Mouse (Mus musculus) liver, embryonic 11.5 days (tissue): ENCODE results near the gene Dock1. TPM values are rescaled to one million over a fixed set of nuclear protein-coding genes. Genes with fewer than 3 reads are reported as not detected.
A peak's percentile ranks its signal among the peaks of the same experiment; 100 is the strongest.

ENCODE experiments used
- ATAC-seq: fragments of 200-750 bp; cut with Nextera tagmentation; replicated peaks from 2 replicates; pipeline ENCODE4 v1.8.0; 2017; ENCODE audit warnings: moderate number of reproducible peaks, mild to moderate bottlenecking, moderate TSS enrichment, moderate library complexity; ENCODE audit not compliant: low FRiP score
- DNase-seq: peaks from one replicate; pipeline ENCODE4 v3.0.0-alpha.2; 2017; ENCODE audit warnings: low spot score
- H3K27ac ChIP-seq: fragments of 300-500 bp; sonication (generic); 2 replicates; pipeline ENCODE4 v1.5.1; 2014; ENCODE audit warnings: mild to moderate bottlenecking, low read depth, low read length, control low read depth
- H3K27me3 ChIP-seq: fragments of 300-500 bp; sonication (generic); replicated peaks from 2 replicates; pipeline ENCODE4 v1.6.1; 2014; ENCODE audit warnings: low read length, mixed read lengths; ENCODE audit not compliant: control insufficient read depth, insufficient read depth
- H3K36me3 ChIP-seq: fragments of 300-500 bp; sonication (generic); 2 replicates; pipeline ENCODE4 v1.6.1; 2014; ENCODE audit warnings: mild to moderate bottlenecking, low read length, moderate library complexity, mixed read lengths; ENCODE audit not compliant: control insufficient read depth, insufficient read depth
- H3K4me1 ChIP-seq: fragments of 300-500 bp; sonication (generic); replicated peaks from 2 replicates; pipeline ENCODE4 v1.6.1; 2014; ENCODE audit warnings: low read length, mixed read lengths; ENCODE audit not compliant: control insufficient read depth, insufficient read depth
- H3K4me2 ChIP-seq: fragments of 300-500 bp; sonication (generic); 2 replicates; pipeline ENCODE4 v1.6.1; 2014; ENCODE audit warnings: mild to moderate bottlenecking, control low read depth, moderate library complexity
- H3K4me3 ChIP-seq: fragments of 300-500 bp; sonication (generic); 2 replicates; pipeline ENCODE4 v1.5.1; 2014; ENCODE audit warnings: low read depth, low read length, control low read depth
- H3K9ac ChIP-seq: fragments of 300-500 bp; sonication (generic); 2 replicates; pipeline ENCODE4 v1.6.1; 2014; ENCODE audit warnings: low read depth, low read length, control low read depth
- H3K9me3 ChIP-seq: fragments of 300-500 bp; sonication (generic); 2 replicates; pipeline ENCODE4 v1.6.1; 2016; ENCODE audit warnings: low read length, inconsistent platforms, mixed read lengths; ENCODE audit not compliant: control insufficient read depth
- WGBS: fragments of 180-500 bp; shearing (Covaris S2); extraction: QIAGEN DNeasy Blood & Tissue Kit; methylation state at CpG from one replicate; pipeline ENCODE4 v1.1.7; 2014; 5-methylcytosine and 5-hydroxymethylcytosine counted together
- polyA plus RNA-seq: library from polyadenylated mRNA; unstranded; fragments of >200 nt; fragmentation: Nextera tagmentation; extraction: Ambion mirVana; gene quantifications from 2 replicates; pipeline ENCODE4 v1.2.1, GENCODE M21; 2014

Dock1 gene
- polyA plus RNA-seq, 1 experiment from 2014 or later, result 15.9 TPM

GRCm38 (mm10) chr7:135139153-135139612, 468.7 kb downstream of the Dock1 start:
- no peaks in the 10 kb centered on the region for H3K9me3 ChIP-seq
- ATAC-seq (no peak), DNase-seq (no peak)
- 60% methylated on average over 5 of the region's 5 CpGs for WGBS
- H3K36me3 ChIP-seq, result no peaks in the 10 kb centered on the region; the same call in 1 of the 2 replicates
- H3K4me3 ChIP-seq, result no peak overlapping the region
- H3K9ac ChIP-seq, result no peak overlapping the region
- no peak overlapping the region for H3K27ac ChIP-seq
- H3K4me2 ChIP-seq, result no peak overlapping the region
- no peaks in the 10 kb centered on the region for H3K4me1 ChIP-seq
- H3K27me3 ChIP-seq, result no peaks in the 10 kb centered on the region

DNA sequence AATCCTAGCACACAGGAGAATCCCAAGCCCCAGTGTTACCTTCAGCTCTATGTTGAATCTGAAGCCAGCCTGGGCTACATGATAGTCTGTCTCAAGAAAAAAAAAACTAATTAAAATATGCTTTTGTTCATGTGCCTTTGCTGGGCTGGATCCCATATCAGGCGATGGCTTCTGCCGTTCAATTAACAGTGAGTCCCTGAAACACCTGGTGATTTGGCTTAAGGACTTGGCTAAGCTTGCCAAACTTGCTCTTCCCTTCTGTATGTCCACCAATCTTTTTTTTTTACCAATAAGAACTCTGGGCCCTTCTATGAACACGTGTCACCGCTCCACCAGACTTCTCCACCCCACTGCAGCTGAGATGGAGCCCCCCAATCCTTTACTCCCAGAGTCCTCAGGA, 474.3 kb downstream of the Dock1 start:
- no peak for DNase-seq
- 89% methylated on average over 4 of the region's 4 CpGs for WGBS
- Histone ChIP-seq H3K36me3 (peaks cover 3% of the 10 kb centered on the region; the same call in 1 of the 2 replicates), H3K27ac (no peak overlapping the region), H3K9me3 (no peaks in the 10 kb centered on the region), H3K27me3 (no peaks in the 10 kb centered on the region), H3K4me3 (no peak overlapping the region), H3K4me1 (no peaks in the 10 kb centered on the region), H3K4me2 (no peak overlapping the region), H3K9ac (no peak overlapping the region)
- no peak for ATAC-seq

GRCm38 (mm10) chr7:135150926-135151325, 480.5 kb downstream of the Dock1 start:
- 81% methylated on average over 2 of the region's 2 CpGs for WGBS
- Histone ChIP-seq H3K9ac (no peak overlapping the region), H3K9me3 (no peaks in the 10 kb centered on the region), H3K36me3 (0 out of 2 replicates have a peak, but pooled peaks cover under 1% of the 10 kb centered on the region), H3K4me1 (no peaks in the 10 kb centered on the region), H3K4me3 (no peak overlapping the region), H3K27ac (no peak overlapping the region), H3K27me3 (no peaks in the 10 kb centered on the region), H3K4me2 (no peak overlapping the region)
- ATAC-seq, result no peak
- DNase-seq, result no peak

- H3K27ac ChIP-seq, result no peak overlapping the region
- WGBS, result 79% methylated on average over 5 of the region's 5 CpGs
These were observed 487.1 kb downstream of the Dock1 start for GRCm38 (mm10) chr7:135157571-135157970.

GRCm38 (mm10) chr7:135158381-135158780, 487.9 kb downstream of the Dock1 start:
- Histone ChIP-seq H3K4me1 (no peaks in the 10 kb centered on the region), H3K4me3 (no peak overlapping the region), H3K4me2 (no peak overlapping the region), H3K27ac (no peak overlapping the region), H3K27me3 (no peaks in the 10 kb centered on the region), H3K9ac (no peak overlapping the region), H3K9me3 (no peaks in the 10 kb centered on the region), H3K36me3 (no peaks in the 10 kb centered on the region)
- DNase-seq (no peak), ATAC-seq (no peak)
- 88% methylated on average over 10 of the region's 10 CpGs for WGBS

More at GRCm38 (mm10) chr7:135157571-135157970, 487.1 kb downstream of the Dock1 start:
- ATAC-seq (no peak), DNase-seq (no peak)
- no peak overlapping the region for H3K4me2 ChIP-seq
- no peak overlapping the region for H3K9ac ChIP-seq
- no peaks in the 10 kb centered on the region for H3K9me3 ChIP-seq
- no peaks in the 10 kb centered on the region for H3K27me3 ChIP-seq
- H3K4me3 ChIP-seq, result no peak overlapping the region
- H3K36me3 ChIP-seq, result no peaks in the 10 kb centered on the region
- no peaks in the 10 kb centered on the region for H3K4me1 ChIP-seq

DNA sequence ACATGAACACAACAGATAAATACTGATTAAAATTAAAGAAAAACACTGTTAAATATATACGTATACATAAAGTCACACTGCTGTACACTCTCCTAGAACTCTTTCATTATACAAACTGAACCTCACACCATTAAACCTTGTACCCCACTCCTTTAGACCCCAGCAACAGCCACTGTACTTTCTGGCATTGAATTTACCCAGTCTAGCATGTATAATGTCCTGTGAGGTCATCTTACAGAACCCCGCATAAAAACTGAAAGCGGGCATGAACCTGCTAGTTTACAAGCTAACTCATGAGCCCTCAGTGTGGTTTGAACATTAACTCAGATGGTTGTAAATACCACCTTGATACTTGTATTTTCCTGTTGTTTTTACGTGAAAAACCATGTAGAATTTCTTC, 489.2 kb downstream of the Dock1 start:
- Histone ChIP-seq H3K4me3 (no peak overlapping the region), H3K4me2 (no peak overlapping the region), H3K36me3 (no peaks in the 10 kb centered on the region), H3K27ac (no peak overlapping the region), H3K4me1 (no peaks in the 10 kb centered on the region), H3K27me3 (no peaks in the 10 kb centered on the region), H3K9ac (no peak overlapping the region), H3K9me3 (no peaks in the 10 kb centered on the region)
- WGBS, result 90% methylated on average over 4 of the region's 4 CpGs
- DNase-seq (no peak), ATAC-seq (no peak)

DNA sequence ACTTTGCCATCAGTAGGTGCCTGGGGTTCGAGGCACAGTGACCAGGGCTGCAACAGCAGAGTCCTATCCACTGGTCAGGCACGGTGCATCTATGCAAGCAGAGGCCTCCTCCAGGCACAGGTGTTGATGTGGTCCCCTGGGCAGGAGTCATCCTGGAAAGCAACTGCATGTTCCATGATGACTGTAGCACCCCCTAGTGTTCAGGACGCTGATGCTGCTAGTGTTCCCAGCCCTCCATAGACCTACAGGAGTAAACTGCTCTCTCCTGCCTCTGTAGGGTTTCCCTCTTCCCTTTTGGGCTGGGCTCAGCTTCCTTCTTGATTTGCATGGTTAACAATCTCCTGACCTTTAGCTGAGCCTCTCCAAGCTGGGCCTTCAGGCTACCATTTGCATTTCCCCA, 494.7 kb downstream of the Dock1 start:
- 25% methylated on average over 3 of the region's 3 CpGs for WGBS
- no peak overlapping the region for H3K9ac ChIP-seq
- no peak overlapping the region for H3K4me2 ChIP-seq
- H3K4me3 ChIP-seq, result no peak overlapping the region
- no peak overlapping the region for H3K27ac ChIP-seq
- H3K36me3 ChIP-seq, result no peaks in the 10 kb centered on the region
- H3K4me1 ChIP-seq, result no peaks in the 10 kb centered on the region
- no peaks in the 10 kb centered on the region for H3K9me3 ChIP-seq
- ATAC-seq (0 out of 2 replicates have a peak, but pooled peaks have one; percentile 47), DNase-seq (peak; percentile 35)
- no peaks in the 10 kb centered on the region for H3K27me3 ChIP-seq

DNA sequence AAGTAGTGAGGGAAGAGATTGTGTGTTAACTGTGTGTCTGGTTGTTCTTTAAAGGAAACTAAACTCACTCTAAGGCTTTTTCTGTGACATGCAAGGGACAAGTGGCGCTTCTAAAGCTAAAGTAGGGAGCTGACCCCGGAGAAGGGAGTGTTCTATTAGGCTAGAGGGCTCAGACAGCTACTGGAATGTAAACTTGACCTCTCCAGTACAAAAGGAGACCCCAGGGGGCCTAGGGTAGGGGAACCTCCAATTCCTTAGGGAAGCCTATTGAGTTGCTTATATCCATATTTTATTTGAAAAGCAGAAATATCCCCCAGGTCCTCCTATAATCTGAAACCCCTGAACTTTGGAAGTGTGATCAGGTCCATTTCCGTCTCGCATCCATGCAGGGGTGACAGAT, 499.5 kb downstream of the Dock1 start:
- 82% methylated on average over 4 of the region's 4 CpGs for WGBS
- Histone ChIP-seq H3K36me3 (no peaks in the 10 kb centered on the region), H3K27me3 (no peaks in the 10 kb centered on the region), H3K9ac (no peak overlapping the region), H3K4me1 (no peaks in the 10 kb centered on the region), H3K9me3 (no peaks in the 10 kb centered on the region), H3K4me2 (no peak overlapping the region), H3K27ac (no peak overlapping the region), H3K4me3 (no peak overlapping the region)
- DNase-seq (no peak), ATAC-seq (no peak)

- Histone ChIP-seq H3K9me3 (no peaks in the 10 kb centered on the region), H3K4me3 (no peak overlapping the region), H3K9ac (no peak overlapping the region), H3K4me2 (no peak overlapping the region), H3K36me3 (no peaks in the 10 kb centered on the region), H3K27me3 (no peaks in the 10 kb centered on the region), H3K27ac (no peak overlapping the region), H3K4me1 (no peaks in the 10 kb centered on the region)
- 85% methylated on average over 9 of the region's 9 CpGs for WGBS
- no peak for ATAC-seq
- no peak for DNase-seq
These were observed 501.8 kb downstream of the Dock1 start for GRCm38 (mm10) chr7:135172219-135172618.
